Mouse (Mus musculus): ENCODE measurements at regions not wholly inside any gene's neighbourhood (a gene's known extent, or its start where the extent isn't known, plus 50 kb on each side); places are given as distances from the start of the nearest gene placed in this dataset.

DNA sequence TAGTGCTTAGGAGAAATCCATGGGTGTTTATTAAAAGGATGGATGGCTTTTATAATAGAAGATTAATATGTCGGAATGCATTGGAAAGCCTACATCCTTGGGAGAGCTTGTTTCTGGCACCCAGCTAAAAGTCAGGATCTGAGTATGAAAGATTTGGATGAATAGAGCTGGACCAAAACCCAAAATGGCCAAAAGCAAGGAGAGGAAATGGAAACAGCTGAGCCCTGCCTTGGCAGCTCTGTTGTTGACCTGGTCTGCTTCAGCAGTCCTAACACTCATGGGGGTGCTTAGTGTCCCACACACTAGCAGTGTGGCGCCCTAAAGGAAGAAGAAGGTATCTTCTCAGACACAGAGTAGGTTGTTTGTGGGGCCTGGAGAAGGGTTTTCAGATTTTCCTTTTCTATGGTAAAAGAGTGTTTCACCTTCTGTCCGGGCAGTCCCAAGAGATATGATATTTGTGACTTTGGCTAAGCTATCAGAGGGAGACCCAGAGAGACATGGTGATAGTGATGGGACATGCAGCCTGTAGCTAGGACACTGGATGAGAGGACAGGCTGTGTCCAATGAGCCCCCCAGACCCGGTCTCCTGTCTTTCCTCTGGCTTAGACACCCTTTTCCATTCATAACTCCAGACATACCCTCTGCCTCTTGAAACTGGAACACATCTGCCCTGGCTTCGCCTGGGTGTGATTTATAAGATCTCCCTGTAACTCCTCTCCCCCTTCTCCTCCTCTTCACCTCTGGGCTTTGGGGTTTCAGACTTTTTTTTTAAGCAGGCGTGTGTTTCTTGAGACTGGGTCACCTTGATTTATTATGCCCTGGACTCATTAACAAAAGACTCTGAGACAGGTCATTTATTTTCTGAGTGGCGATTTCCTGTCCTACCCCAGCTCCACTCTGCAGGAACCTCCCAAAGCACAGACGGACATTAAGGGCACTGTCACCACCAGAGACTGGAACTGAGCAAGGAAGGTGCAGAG is 70.9 kb upstream of the Boc start:
- no peak overlapping the region for H3K4me3 ChIP-seq (ENCODE audit: control insufficient read depth in 1 of 2, insufficient read depth in 1 of 2, low read depth in 1 of 2, low read length in 2 of 2)
- H3K4me2 ChIP-seq (ENCODE audit: low read length) = no peak overlapping the region
- no peak overlapping the region for H3K9ac ChIP-seq (ENCODE audit: low read length)
- H3K4me1 ChIP-seq (ENCODE audit: control insufficient read depth in 2 of 2, insufficient read depth in 2 of 2, low read length in 2 of 2) = peaks cover 22 to 23% of the 10 kb centered on the region in 2 experiments
- 0 out of 4 replicates have a peak overlapping the region, but pooled peaks of 1 of the 2 experiments have one; percentile 1 for H3K27ac ChIP-seq (replicated peaks in 1 of 2; ENCODE audit: control insufficient read depth in 1 of 2, insufficient read depth in 1 of 2, low read depth in 2 of 2, low read length in 2 of 2)
- H3K27me3 ChIP-seq (ENCODE audit: control insufficient read depth, insufficient read depth, low read length) = no peaks in the 10 kb centered on the region
- ATAC-seq (ENCODE audit: insufficient number of reproducible peaks, insufficient read depth, low FRiP score, low read depth) = no peak
- WGBS = 66% methylated on average over 8 of the region's 8 CpGs
- no peaks in the 10 kb centered on the region for H3K36me3 ChIP-seq (ENCODE audit: control insufficient read depth, insufficient read depth, low read length)
- no peaks in the 10 kb centered on the region for H3K9me3 ChIP-seq (ENCODE audit: control insufficient read depth, low read length)

DNA sequence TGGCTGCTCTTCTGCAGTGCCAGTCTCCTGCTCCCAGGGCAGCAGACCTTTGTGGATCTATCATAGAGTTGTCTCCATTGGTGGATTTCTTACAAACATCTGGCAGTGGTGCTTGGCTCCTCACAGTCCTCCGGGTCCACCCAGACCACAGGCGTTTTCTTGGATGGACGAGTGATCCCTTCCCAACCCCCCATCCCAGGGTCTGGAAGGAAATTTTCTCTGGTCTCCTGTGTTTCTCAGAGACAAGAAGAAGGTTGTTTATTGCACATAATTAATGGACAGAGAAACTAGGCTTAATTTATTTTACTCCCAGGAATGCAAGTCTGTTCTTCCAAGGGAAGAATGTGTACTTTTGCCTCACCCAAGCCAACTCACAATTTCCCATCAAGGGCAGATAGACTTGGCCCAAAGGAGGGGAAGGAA is 67.2 kb upstream of the Boc start:
- no peaks in the 10 kb centered on the region for H3K9me3 ChIP-seq (ENCODE audit: control insufficient read depth, low read length)
- H3K9ac ChIP-seq (ENCODE audit: low read length) = no peak overlapping the region
- 81% methylated on average over 3 of the region's 3 CpGs for WGBS
- no peak overlapping the region for H3K4me2 ChIP-seq (ENCODE audit: low read length)
- H3K27ac ChIP-seq (replicated peaks in 1 of 2; ENCODE audit: control insufficient read depth in 1 of 2, insufficient read depth in 1 of 2, low read depth in 2 of 2, low read length in 2 of 2) = no peak overlapping the region
- H3K4me3 ChIP-seq (ENCODE audit: control insufficient read depth in 1 of 2, insufficient read depth in 1 of 2, low read depth in 1 of 2, low read length in 2 of 2) = no peak overlapping the region
- no peak for ATAC-seq (ENCODE audit: insufficient number of reproducible peaks, insufficient read depth, low FRiP score, low read depth)
- no peaks in the 10 kb centered on the region for H3K36me3 ChIP-seq (ENCODE audit: control insufficient read depth, insufficient read depth, low read length)
- H3K4me1 ChIP-seq (ENCODE audit: control insufficient read depth in 2 of 2, insufficient read depth in 2 of 2, low read length in 2 of 2) = peaks cover 1 to 2% of the 10 kb centered on the region in 2 experiments; a peak in 3 of 4 replicates
- no peaks in the 10 kb centered on the region for H3K27me3 ChIP-seq (ENCODE audit: control insufficient read depth, insufficient read depth, low read length)

DNA sequence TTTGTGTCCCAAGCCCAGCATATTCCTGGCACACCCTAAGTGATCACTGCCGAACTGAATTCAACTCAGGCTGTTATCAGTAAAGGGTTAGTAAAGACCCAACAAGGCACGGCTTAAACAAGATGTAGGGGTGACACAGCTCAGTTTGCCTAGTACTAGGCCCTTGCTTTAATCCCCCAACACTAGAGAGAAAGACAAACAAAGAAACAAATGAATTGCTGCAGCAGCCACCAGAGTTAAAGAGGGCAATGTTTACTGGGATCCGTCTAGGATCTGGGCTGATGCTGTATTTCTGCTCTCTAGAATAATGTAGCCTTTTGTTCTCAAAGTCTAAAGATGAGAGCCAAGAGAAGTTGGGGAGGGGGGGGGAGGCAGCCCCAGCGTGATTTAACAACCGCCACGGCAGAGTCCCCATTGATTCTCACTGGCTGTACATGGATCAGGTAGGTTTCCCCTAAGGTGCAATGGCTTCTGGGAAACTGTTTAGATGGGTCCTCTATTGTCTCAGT is 66.5 kb upstream of the Boc start:
- 65% methylated on average over 6 of the region's 6 CpGs for WGBS
- H3K27ac ChIP-seq (replicated peaks in 1 of 2; ENCODE audit: control insufficient read depth in 1 of 2, insufficient read depth in 1 of 2, low read depth in 2 of 2, low read length in 2 of 2) = no peak overlapping the region
- no peak for ATAC-seq (ENCODE audit: insufficient number of reproducible peaks, insufficient read depth, low FRiP score, low read depth)
- H3K4me3 ChIP-seq (ENCODE audit: control insufficient read depth in 1 of 2, insufficient read depth in 1 of 2, low read depth in 1 of 2, low read length in 2 of 2) = no peak overlapping the region
- H3K4me1 ChIP-seq (ENCODE audit: control insufficient read depth in 2 of 2, insufficient read depth in 2 of 2, low read length in 2 of 2) = peaks cover 0 to 2% of the 10 kb centered on the region in 2 experiments; a peak in 2 of 4 replicates
- H3K4me2 ChIP-seq (ENCODE audit: low read length) = no peak overlapping the region
- H3K9me3 ChIP-seq (ENCODE audit: control insufficient read depth, low read length) = no peaks in the 10 kb centered on the region
- no peak overlapping the region for H3K9ac ChIP-seq (ENCODE audit: low read length)
- no peaks in the 10 kb centered on the region for H3K36me3 ChIP-seq (ENCODE audit: control insufficient read depth, insufficient read depth, low read length)
- H3K27me3 ChIP-seq (ENCODE audit: control insufficient read depth, insufficient read depth, low read length) = no peaks in the 10 kb centered on the region

- H3K9ac ChIP-seq (ENCODE audit: low read length) = no peak overlapping the region
- no peak overlapping the region for H3K4me3 ChIP-seq (ENCODE audit: control insufficient read depth in 1 of 2, insufficient read depth in 1 of 2, low read depth in 1 of 2, low read length in 2 of 2)
- 75% methylated on average over 5 of the region's 5 CpGs for WGBS
- no peaks in the 10 kb centered on the region for H3K9me3 ChIP-seq (ENCODE audit: control insufficient read depth, low read length)
- no peak for ATAC-seq (ENCODE audit: insufficient number of reproducible peaks, insufficient read depth, low FRiP score, low read depth)
- no peaks in the 10 kb centered on the region for H3K27me3 ChIP-seq (ENCODE audit: control insufficient read depth, insufficient read depth, low read length)
- no peak overlapping the region for H3K4me2 ChIP-seq (ENCODE audit: low read length)
- peaks cover 2 to 8% of the 10 kb centered on the region in 2 experiments; a peak in 3 of 4 replicates for H3K4me1 ChIP-seq (ENCODE audit: control insufficient read depth in 2 of 2, insufficient read depth in 2 of 2, low read length in 2 of 2)
- no peak overlapping the region for H3K27ac ChIP-seq (replicated peaks in 1 of 2; ENCODE audit: control insufficient read depth in 1 of 2, insufficient read depth in 1 of 2, low read depth in 2 of 2, low read length in 2 of 2)
- no peaks in the 10 kb centered on the region for H3K36me3 ChIP-seq (ENCODE audit: control insufficient read depth, insufficient read depth, low read length)
These were observed 62.9 kb upstream of the Boc start for GRCm38 (mm10) chr16:44621573-44621972.

DNA sequence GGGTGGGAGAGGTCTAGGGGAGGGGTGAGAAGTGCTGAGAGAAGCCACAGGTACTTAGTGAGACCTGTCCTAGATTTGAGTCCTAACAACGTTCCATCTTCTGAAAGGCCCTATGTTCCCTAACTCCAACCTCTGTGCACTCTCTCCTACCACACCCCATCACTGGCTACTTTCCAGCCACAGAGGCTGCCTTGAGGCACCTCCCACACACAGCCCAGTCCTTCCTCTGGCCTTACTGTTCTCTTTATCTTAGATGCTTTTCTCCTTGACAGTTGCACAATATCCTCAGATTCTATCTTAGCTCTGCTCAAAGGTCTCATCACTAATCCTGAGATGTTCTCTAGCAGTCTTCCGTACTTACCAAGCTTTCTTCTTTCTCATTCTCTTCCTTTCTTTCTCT is 61.8 kb upstream of the Boc start:
- no peaks in the 10 kb centered on the region for H3K9me3 ChIP-seq (ENCODE audit: control insufficient read depth, low read length)
- 71% methylated on average over 2 of the region's 2 CpGs for WGBS
- no peaks in the 10 kb centered on the region for H3K27me3 ChIP-seq (ENCODE audit: control insufficient read depth, insufficient read depth, low read length)
- no peak overlapping the region for H3K4me3 ChIP-seq (ENCODE audit: control insufficient read depth in 1 of 2, insufficient read depth in 1 of 2, low read depth in 1 of 2, low read length in 2 of 2)
- H3K27ac ChIP-seq (replicated peaks in 1 of 2; ENCODE audit: control insufficient read depth in 1 of 2, insufficient read depth in 1 of 2, low read depth in 2 of 2, low read length in 2 of 2) = no peak overlapping the region
- peaks cover 9 to 18% of the 10 kb centered on the region in 2 experiments for H3K4me1 ChIP-seq (ENCODE audit: control insufficient read depth in 2 of 2, insufficient read depth in 2 of 2, low read length in 2 of 2)
- no peak overlapping the region for H3K4me2 ChIP-seq (ENCODE audit: low read length)
- ATAC-seq (ENCODE audit: insufficient number of reproducible peaks, insufficient read depth, low FRiP score, low read depth) = no peak
- H3K9ac ChIP-seq (ENCODE audit: low read length) = no peak overlapping the region
- no peaks in the 10 kb centered on the region for H3K36me3 ChIP-seq (ENCODE audit: control insufficient read depth, insufficient read depth, low read length)

DNA sequence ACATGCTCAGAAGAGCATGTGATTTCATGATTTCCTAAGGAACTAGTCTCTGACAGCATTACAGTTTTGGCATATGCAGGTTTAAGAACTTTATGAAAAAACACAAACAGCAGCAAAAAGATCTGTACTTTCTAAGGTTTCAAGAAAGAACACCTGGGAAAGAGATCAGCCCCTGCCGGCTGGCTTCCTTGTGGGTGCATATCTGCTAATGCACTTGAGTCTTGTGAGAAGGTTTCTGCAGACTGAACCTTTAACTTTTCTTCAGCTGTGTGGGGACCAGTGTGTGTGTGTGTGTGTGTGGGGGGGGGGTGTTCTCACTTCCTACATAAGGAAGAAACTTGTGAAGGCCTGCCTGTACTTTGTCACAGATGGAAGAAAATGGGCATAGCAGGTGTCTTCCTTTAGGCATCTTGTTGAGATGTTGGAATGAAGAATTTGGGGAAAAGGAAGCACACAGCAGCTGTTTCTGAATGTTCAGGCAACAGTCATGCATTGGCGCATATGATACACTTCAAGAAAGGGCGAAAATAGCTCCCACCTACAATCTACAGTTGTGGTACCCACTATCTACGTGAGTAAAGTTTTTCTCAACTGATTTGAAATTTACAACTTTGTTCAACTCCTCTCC is 60.9 kb upstream of the Boc start:
- Histone ChIP-seq H3K27ac (replicated peaks in 1 of 2; ENCODE audit: control insufficient read depth in 1 of 2, insufficient read depth in 1 of 2, low read depth in 2 of 2, low read length in 2 of 2) (no peak overlapping the region), H3K4me3 (ENCODE audit: control insufficient read depth in 1 of 2, insufficient read depth in 1 of 2, low read depth in 1 of 2, low read length in 2 of 2) (no peak overlapping the region), H3K4me2 (ENCODE audit: low read length) (no peak overlapping the region), H3K4me1 (ENCODE audit: control insufficient read depth in 2 of 2, insufficient read depth in 2 of 2, low read length in 2 of 2) (peaks cover 9 to 23% of the 10 kb centered on the region in 2 experiments), H3K27me3 (ENCODE audit: control insufficient read depth, insufficient read depth, low read length) (no peaks in the 10 kb centered on the region), H3K9ac (ENCODE audit: low read length) (no peak overlapping the region), H3K9me3 (ENCODE audit: control insufficient read depth, low read length) (no peaks in the 10 kb centered on the region), H3K36me3 (ENCODE audit: control insufficient read depth, insufficient read depth, low read length) (no peaks in the 10 kb centered on the region)
- 78% methylated on average over 4 of the region's 4 CpGs for WGBS
- ATAC-seq (ENCODE audit: insufficient number of reproducible peaks, insufficient read depth, low FRiP score, low read depth) = no peak

GRCm38 (mm10) chr16:44617041-44617440 is 58.3 kb upstream of the Boc start:
- no peak for ATAC-seq (ENCODE audit: insufficient number of reproducible peaks, insufficient read depth, low FRiP score, low read depth)
- Histone ChIP-seq H3K9ac (ENCODE audit: low read length) (no peak overlapping the region), H3K9me3 (ENCODE audit: control insufficient read depth, low read length) (no peaks in the 10 kb centered on the region), H3K27ac (replicated peaks in 1 of 2; ENCODE audit: control insufficient read depth in 1 of 2, insufficient read depth in 1 of 2, low read depth in 2 of 2, low read length in 2 of 2) (peak overlapping the region; percentile 62 to 66), H3K4me2 (ENCODE audit: low read length) (no peak overlapping the region), H3K27me3 (ENCODE audit: control insufficient read depth, insufficient read depth, low read length) (no peaks in the 10 kb centered on the region), H3K36me3 (ENCODE audit: control insufficient read depth, insufficient read depth, low read length) (no peaks in the 10 kb centered on the region), H3K4me1 (ENCODE audit: control insufficient read depth in 2 of 2, insufficient read depth in 2 of 2, low read length in 2 of 2) (peaks cover 9 to 23% of the 10 kb centered on the region in 2 experiments), H3K4me3 (ENCODE audit: control insufficient read depth in 1 of 2, insufficient read depth in 1 of 2, low read depth in 1 of 2, low read length in 2 of 2) (no peak overlapping the region)
- 70% methylated on average over 6 of the region's 6 CpGs for WGBS

All from heart, embryonic 14.5 days (tissue).